Mouse (Mus musculus): ENCODE data around the gene Mtf1. TPM values are rescaled to one million over a fixed set of nuclear protein-coding genes. Genes with fewer than 3 reads are reported as not detected.

Gene Mtf1
- total RNA-seq, 2 experiments from 2014 or later: 25.0 to 27.2 TPM

GRCm38 (mm10) chr4:124849631-124850260 is 47.8 kb downstream of the Mtf1 start:
- intact Hi-C loops (cut with DNase I): loop anchor here (5.0 kb wide), 1 partner anchor 47 kb away; the partner anchor contains the start of gene Mtf1
- peak; percentile 95 for DNase-seq

- peak; percentile 96 for DNase-seq
- intact Hi-C loops (cut with DNase I): no loop called here
These were observed 48.5 kb downstream of the Mtf1 start, which contains the start of gene Yrdc for GRCm38 (mm10) chr4:124850261-124850913. Gene Yrdc (plus strand): TSS chr4:124850679.

- intact Hi-C loops (cut with DNase I): no loop called here
- peak; percentile 66 for DNase-seq
These were observed 49.2 kb downstream of the Mtf1 start, which contains the start of gene 1110065P20Rik for GRCm38 (mm10) chr4:124850933-124851658. Gene 1110065P20Rik (minus strand): TSS chr4:124851196.

GRCm38 (mm10) chr4:124856294-124856693 is 54.4 kb downstream of the Mtf1 start:
- intact Hi-C loops (cut with DNase I): no loop called here
- no peak for DNase-seq

GRCm38 (mm10) chr4:124858370-124858769 is 56.5 kb downstream of the Mtf1 start:
- intact Hi-C loops (cut with DNase I): no loop called here
- DNase-seq: no peak

GRCm38 (mm10) chr4:124860446-124860845 is 58.5 kb downstream of the Mtf1 start:
- intact Hi-C loops (cut with DNase I): no loop called here

GRCm38 (mm10) chr4:124861283-124862188 is 59.6 kb downstream of the Mtf1 start, which contains the start of gene Maneal:
Gene Maneal (minus strand): TSS chr4:124862171.
- DNase-seq: peak; percentile 35
- intact Hi-C loops (cut with DNase I): no loop called here

More at GRCm38 (mm10) chr4:124860446-124860845, 58.5 kb downstream of the Mtf1 start:
- DNase-seq: peak; percentile 48

GRCm38 (mm10) chr4:124872719-124873118 is 70.8 kb downstream of the Mtf1 start:
- intact Hi-C loops (cut with DNase I): no loop called here
- DNase-seq: no peak

GRCm38 (mm10) chr4:124880599-124880998 is 78.7 kb downstream of the Mtf1 start, which contains the start of gene Epha10:
Gene Epha10 (plus strand): TSS chr4:124880899.
- intact Hi-C loops (cut with DNase I): no loop called here
- no peak for DNase-seq

GRCm38 (mm10) chr4:124881341-124881908 is 79.5 kb downstream of the Mtf1 start:
- intact Hi-C loops (cut with DNase I): no loop called here

GRCm38 (mm10) chr4:124882151-124882729 is 80.3 kb downstream of the Mtf1 start:
- peak; percentile 27 for DNase-seq
- intact Hi-C loops (cut with DNase I): no loop called here

More at GRCm38 (mm10) chr4:124881341-124881908, 79.5 kb downstream of the Mtf1 start:
- peak; percentile 94 for DNase-seq

GRCm38 (mm10) chr4:124888702-124889101 is 86.8 kb downstream of the Mtf1 start:
- DNase-seq: no peak

GRCm38 (mm10) chr4:124889935-124890334 is 88.0 kb downstream of the Mtf1 start:
- DNase-seq: no peak
- intact Hi-C loops (cut with DNase I): no loop called here

More at GRCm38 (mm10) chr4:124888702-124889101, 86.8 kb downstream of the Mtf1 start:
- intact Hi-C loops (cut with DNase I): no loop called here

- no peak for DNase-seq
- intact Hi-C loops (cut with DNase I): no loop called here
These were observed 88.9 kb downstream of the Mtf1 start for GRCm38 (mm10) chr4:124890831-124891230.

GRCm38 (mm10) chr4:124893769-124894168 is 91.9 kb downstream of the Mtf1 start:
- DNase-seq: no peak
- intact Hi-C loops (cut with DNase I): no loop called here

- intact Hi-C loops (cut with DNase I): no loop called here
- DNase-seq: peak; percentile 36
These were observed 92.9 kb downstream of the Mtf1 start for GRCm38 (mm10) chr4:124894508-124895428.

- intact Hi-C loops (cut with DNase I): no loop called here
These were observed 96.5 kb downstream of the Mtf1 start for GRCm38 (mm10) chr4:124898428-124898827.

More at GRCm38 (mm10) chr4:124898428-124898827, 96.5 kb downstream of the Mtf1 start:
- no peak for DNase-seq
